ENCODE assay signal across 29 mouse cellular contexts in genomic region chr9:108599021-108599566, GRCm38 (mm10). TPM values are rescaled to one million over a fixed set of nuclear protein-coding genes. Genes with fewer than 3 reads are reported as not detected.
DNase-seq lines count a peak whose midpoint lies in the region; ATAC-seq and TF ChIP-seq lines count a peak whose summit lies in the region.
"Had no signal": no experiment of that assay in that cellular context is flagged by ENCODE, and none has a peak within 500 bp of the region (broad histone marks: within the 10 kb centered on the region; RNA-seq: fewer than 3 reads in every experiment).

No protein-coding gene starts in this region.

- 79% methylated on average over 4 of the region's 4 CpGs for WGBS in hindbrain, postnatal 0 days
- 81% methylated on average over 4 of the region's 4 CpGs for WGBS in hindbrain, embryonic 10.5 days
- 83% methylated on average over 4 of the region's 4 CpGs for WGBS in midbrain, postnatal 0 days
- WGBS in midbrain, embryonic 15.5 days: 78% methylated on average over 4 of the region's 4 CpGs

- DNase-seq in embryo, embryonic 11 days: peak; percentile 94
- DNase-seq in embryo, embryonic 9.5 days (ENCODE audit: extremely low spot score): no peak
- peak; percentile 20 for DNase-seq in hindbrain, postnatal 0 days (ENCODE audit: low spot score)
- no peak for DNase-seq in hindbrain, embryonic 10.5 days (ENCODE audit: low spot score)
- peak; percentile 27 for DNase-seq in midbrain, postnatal 0 days (ENCODE audit: low spot score)
- DNase-seq in MEL (ENCODE audit: low read depth, low spot score): no peak
- DNase-seq in layer of hippocampus, adult 2 months (ENCODE audit: low spot score in 2 of 2): no peak
- DNase-seq: adrenal gland, adult 2 months; adrenal gland, postnatal 36 days; cerebellum, adult 18-20 months; cerebellum, postnatal 10 days; gastrocnemius, postnatal 10 days; heart, postnatal 10 days; kidney, adult 8-10 months; kidney, postnatal 4 days; lung, postnatal 4 days; right cerebral cortex, adult 18-20 months; spleen, adult 18-20 months; thymus, postnatal 36 days had no signal

- H3K4me1 ChIP-seq in hindbrain, postnatal 0 days (ENCODE audit: insufficient read depth, low read length): no peaks in the 10 kb centered on the region
- H3K4me1 ChIP-seq in hindbrain, embryonic 10.5 days (replicated peaks): peaks cover 23% of the 10 kb centered on the region
- H3K4me1 ChIP-seq in midbrain, postnatal 0 days (ENCODE audit: insufficient read depth, low read length): no peaks in the 10 kb centered on the region
- peaks cover 11% of the 10 kb centered on the region for H3K4me1 ChIP-seq in midbrain, embryonic 15.5 days
- 0 out of 4 replicates have a peak, but pooled peaks cover 0 to 2% of the 10 kb centered on the region in 2 experiments for H3K4me1 ChIP-seq in MEL (ENCODE audit: control insufficient read depth in 1 of 2, insufficient read depth in 2 of 2, low read length in 2 of 2)

- no peak overlapping the region for H3K4me2 ChIP-seq in hindbrain, postnatal 0 days (ENCODE audit: low read depth, low read length)
- H3K4me2 ChIP-seq in midbrain, postnatal 0 days (ENCODE audit: low read depth, low read length, poor library complexity, severe bottlenecking): no peak overlapping the region
- no peak overlapping the region for H3K4me2 ChIP-seq in midbrain, embryonic 15.5 days
- H3K4me2 ChIP-seq: embryonic facial prominence, embryonic 15.5 days; forebrain, embryonic 15.5 days; heart, embryonic 13.5 days; limb, embryonic 12.5 days; liver, embryonic 11.5 days had no signal

- no peaks in the 10 kb centered on the region for H3K27me3 ChIP-seq in hindbrain, postnatal 0 days (ENCODE audit: insufficient read depth, low read length)
- H3K27me3 ChIP-seq in hindbrain, embryonic 10.5 days (ENCODE audit: insufficient read depth, poor library complexity, severe bottlenecking): 0 out of 2 replicates have a peak, but pooled peaks cover 4% of the 10 kb centered on the region
- no peaks in the 10 kb centered on the region for H3K27me3 ChIP-seq in midbrain, postnatal 0 days (ENCODE audit: insufficient read depth, low read length)
- no peaks in the 10 kb centered on the region for H3K27me3 ChIP-seq in midbrain, embryonic 15.5 days (replicated peaks)
- no peaks in the 10 kb centered on the region for H3K27me3 ChIP-seq in MEL (ENCODE audit: control insufficient read depth in 1 of 2, insufficient read depth in 2 of 2, low read length in 2 of 2)
- H3K27me3 ChIP-seq: embryonic facial prominence, embryonic 15.5 days; forebrain, embryonic 15.5 days; heart, embryonic 13.5 days; limb, embryonic 12.5 days had no signal

- no peaks in the 10 kb centered on the region for H3K79me2 ChIP-seq in MEL (ENCODE audit: control insufficient read depth, insufficient read depth, low read length, poor library complexity)

- TF ChIP-seq EP300 in MEL (IDR thresholded peaks at IDR 0.05; ENCODE audit: low read depth in 1 of 2, low read length in 2 of 2): no peak

- ATAC-seq in hindbrain, postnatal 0 days: no peak
- ATAC-seq in midbrain, postnatal 0 days (ENCODE audit: low FRiP score): no peak
- ATAC-seq in midbrain, embryonic 15.5 days (replicated peaks): no peak
- ATAC-seq: activated CD4-positive, CD25-positive, alpha-beta regulatory T cell, adult 4 months; forebrain, embryonic 15.5 days; intestine, embryonic 16.5 days had no signal

- no peak for TF ChIP-seq CTCF in hindbrain, postnatal 0 days (IDR thresholded peaks at IDR 0.05; ENCODE audit: low read depth)
- TF ChIP-seq CTCF in midbrain, postnatal 0 days (IDR thresholded peaks at IDR 0.05): no peak
- TF ChIP-seq CTCF in MEL (IDR thresholded peaks at IDR 0.05 in 2 of 3, conservative IDR thresholded peaks at IDR 0.05 in 1 of 3; ENCODE audit: control insufficient read depth in 1 of 3, insufficient read depth in 1 of 3, low read depth in 2 of 3, low read length in 3 of 3, poor library complexity in 1 of 3, severe bottlenecking in 1 of 3): no peak
- no peak for TF ChIP-seq CTCF in layer of hippocampus, adult 2 months (conservative IDR thresholded peaks at IDR 0.05)

- TF ChIP-seq POLR2A in MEL (IDR thresholded peaks at IDR 0.05; ENCODE audit: control insufficient read depth in 1 of 2, insufficient read depth in 1 of 2, low read depth in 1 of 2, low read length in 2 of 2, poor library complexity in 1 of 2): no peak

- H3K27ac ChIP-seq in hindbrain, postnatal 0 days: no peak overlapping the region
- no peak overlapping the region for H3K27ac ChIP-seq in hindbrain, embryonic 10.5 days
- H3K27ac ChIP-seq in midbrain, postnatal 0 days (ENCODE audit: low read depth, low read length): no peak overlapping the region
- H3K27ac ChIP-seq in midbrain, embryonic 15.5 days: no peak overlapping the region
- no peak overlapping the region for H3K27ac ChIP-seq in MEL (ENCODE audit: control insufficient read depth, low read depth, low read length)
- no peak overlapping the region for H3K27ac ChIP-seq in layer of hippocampus, adult 2 months
- H3K27ac ChIP-seq: embryonic facial prominence, embryonic 15.5 days; forebrain, embryonic 15.5 days; kidney, postnatal 0 days; limb, embryonic 12.5 days had no signal

- no peak overlapping the region for H3K9ac ChIP-seq in hindbrain, postnatal 0 days (replicated peaks; ENCODE audit: low read length)
- no peak overlapping the region for H3K9ac ChIP-seq in midbrain, postnatal 0 days (replicated peaks; ENCODE audit: low read length, poor library complexity, severe bottlenecking)
- H3K9ac ChIP-seq in midbrain, embryonic 15.5 days: no peak overlapping the region
- H3K9ac ChIP-seq in MEL (ENCODE audit: control insufficient read depth, low read depth, low read length, poor library complexity, severe bottlenecking): no peak overlapping the region
- H3K9ac ChIP-seq: embryonic facial prominence, embryonic 15.5 days; forebrain, embryonic 15.5 days; heart, embryonic 13.5 days; limb, embryonic 12.5 days had no signal

- no peak for TF ChIP-seq RAD21 in MEL (IDR thresholded peaks at IDR 0.05; ENCODE audit: low read depth, low read length)

- no peaks in the 10 kb centered on the region for H3K9me3 ChIP-seq in hindbrain, postnatal 0 days (ENCODE audit: low read length)
- H3K9me3 ChIP-seq in hindbrain, embryonic 10.5 days: no peaks in the 10 kb centered on the region
- H3K9me3 ChIP-seq in midbrain, postnatal 0 days (ENCODE audit: low read length): no peaks in the 10 kb centered on the region
- H3K9me3 ChIP-seq in midbrain, embryonic 15.5 days: no peaks in the 10 kb centered on the region
- H3K9me3 ChIP-seq in MEL (replicated peaks; ENCODE audit: insufficient read depth, low read length): no peaks in the 10 kb centered on the region
- H3K9me3 ChIP-seq: embryonic facial prominence, embryonic 15.5 days; forebrain, embryonic 15.5 days; heart, embryonic 13.5 days; limb, embryonic 12.5 days; megakaryocyte, embryonic 14.5 days had no signal

- no peak overlapping the region for H3K4me3 ChIP-seq in hindbrain, postnatal 0 days (ENCODE audit: low read length)
- no peak overlapping the region for H3K4me3 ChIP-seq in hindbrain, embryonic 10.5 days
- no peak overlapping the region for H3K4me3 ChIP-seq in midbrain, postnatal 0 days (ENCODE audit: low read depth, low read length)
- no peak overlapping the region for H3K4me3 ChIP-seq in midbrain, embryonic 15.5 days
- no peak overlapping the region for H3K4me3 ChIP-seq in MEL (ENCODE audit: control insufficient read depth in 1 of 2, insufficient read depth in 1 of 2, low read depth in 2 of 2, low read length in 2 of 2)
- no peak overlapping the region for H3K4me3 ChIP-seq in layer of hippocampus, adult 2 months
- H3K4me3 ChIP-seq: embryonic facial prominence, embryonic 15.5 days; forebrain, embryonic 15.5 days; heart, embryonic 13.5 days; limb, embryonic 12.5 days; megakaryocyte, embryonic 14.5 days had no signal

- H3K36me3 ChIP-seq in hindbrain, postnatal 0 days (ENCODE audit: insufficient read depth, low read length): peaks cover 16% of the 10 kb centered on the region; the same call in 1 of the 2 replicates
- H3K36me3 ChIP-seq in hindbrain, embryonic 10.5 days: peaks cover 27% of the 10 kb centered on the region
- peaks cover 14% of the 10 kb centered on the region for H3K36me3 ChIP-seq in midbrain, postnatal 0 days (ENCODE audit: insufficient read depth, low read length)
- peaks cover 19% of the 10 kb centered on the region for H3K36me3 ChIP-seq in midbrain, embryonic 15.5 days (replicated peaks)
- H3K36me3 ChIP-seq in MEL (ENCODE audit: control insufficient read depth in 1 of 2, insufficient read depth in 2 of 2, low read length in 2 of 2): peaks cover 0 to 3% of the 10 kb centered on the region in 2 experiments; a peak in 2 of 4 replicates

RNA-seq across cellular contexts. Expression of gene P4htm, which starts 1.6 kb away (rescaled TPM):
- 50.8 and 62.6 TPM in 2 replicates for total RNA-seq in hindbrain, postnatal 0 days (2014; rRNA removed)
- 38.7 and 38.8 TPM in 2 replicates for polyA plus RNA-seq in hindbrain, postnatal 0 days (2015; fragmentation: Nextera tagmentation; extraction: Ambion mirVana)
- polyA plus RNA-seq in hindbrain, embryonic 10.5 days (2016; fragmentation: Nextera tagmentation; extraction: Ambion mirVana): 7.3 and 12.2 TPM in 2 replicates
- total RNA-seq in midbrain, postnatal 0 days (2014; rRNA removed): 51.7 and 65.8 TPM in 2 replicates
- polyA plus RNA-seq in midbrain, postnatal 0 days (2015; fragmentation: Nextera tagmentation; extraction: Ambion mirVana): 48.7 and 53.5 TPM in 2 replicates
- 32.7 and 38.5 TPM in 2 replicates for polyA plus RNA-seq in midbrain, embryonic 15.5 days (2015; fragmentation: Nextera tagmentation; extraction: Ambion mirVana)
- total RNA-seq in MEL (2012; rRNA removed): 0.08 and 0.10 TPM in 2 replicates
- polyA plus RNA-seq in MEL (2012; ENCODE audit: insufficient read depth in 1 of 2, insufficient read length in 2 of 2, low read depth in 1 of 2, low replicate concordance in 2 of 2, missing spikeins in 1 of 2): under 1 TPM in 1 of 2 experiments, not detected in 1; 0.22 TPM
- total RNA-seq in layer of hippocampus, adult 2 months (2021): 100 to 1,000 TPM; 101 to 104 TPM

RNA-seq across cellular contexts. Expression of gene Wdr6, which starts 20.6 kb away (rescaled TPM):
- total RNA-seq in hindbrain, postnatal 0 days (2014; rRNA removed): 581 and 603 TPM in 2 replicates
- polyA plus RNA-seq in hindbrain, postnatal 0 days (2015; fragmentation: Nextera tagmentation; extraction: Ambion mirVana): 265 and 282 TPM in 2 replicates
- 166 and 233 TPM in 2 replicates for polyA plus RNA-seq in hindbrain, embryonic 10.5 days (2016; fragmentation: Nextera tagmentation; extraction: Ambion mirVana)
- 610 and 628 TPM in 2 replicates for total RNA-seq in midbrain, postnatal 0 days (2014; rRNA removed)
- 378 and 391 TPM in 2 replicates for polyA plus RNA-seq in midbrain, postnatal 0 days (2015; fragmentation: Nextera tagmentation; extraction: Ambion mirVana)
- 404 and 429 TPM in 2 replicates for polyA plus RNA-seq in midbrain, embryonic 15.5 days (2015; fragmentation: Nextera tagmentation; extraction: Ambion mirVana)
- total RNA-seq in MEL (2012; rRNA removed): 43.2 and 43.5 TPM in 2 replicates
- 10 to 100 TPM in 1 of 2 experiments, not detected in 1; 44.9 TPM for polyA plus RNA-seq in MEL (2012; ENCODE audit: insufficient read depth in 1 of 2, insufficient read length in 2 of 2, low read depth in 1 of 2, low replicate concordance in 2 of 2, missing spikeins in 1 of 2)
- 100 to 1,000 TPM; 119 to 129 TPM for total RNA-seq in layer of hippocampus, adult 2 months (2021)

RNA-seq across cellular contexts. Expression of gene Dalrd3, which starts 29.4 kb away (rescaled TPM):
- 97.3 and 109 TPM in 2 replicates for total RNA-seq in hindbrain, postnatal 0 days (2014; rRNA removed)
- 251 and 255 TPM in 2 replicates for polyA plus RNA-seq in hindbrain, postnatal 0 days (2015; fragmentation: Nextera tagmentation; extraction: Ambion mirVana)
- polyA plus RNA-seq in hindbrain, embryonic 10.5 days (2016; fragmentation: Nextera tagmentation; extraction: Ambion mirVana): 169 and 222 TPM in 2 replicates
- 98.3 and 119 TPM in 2 replicates for total RNA-seq in midbrain, postnatal 0 days (2014; rRNA removed)
- 310 and 313 TPM in 2 replicates for polyA plus RNA-seq in midbrain, postnatal 0 days (2015; fragmentation: Nextera tagmentation; extraction: Ambion mirVana)
- 336 and 351 TPM in 2 replicates for polyA plus RNA-seq in midbrain, embryonic 15.5 days (2015; fragmentation: Nextera tagmentation; extraction: Ambion mirVana)
- total RNA-seq in MEL (2012; rRNA removed): 64.9 and 85.8 TPM in 2 replicates
- polyA plus RNA-seq in MEL (2012; ENCODE audit: insufficient read depth in 1 of 2, insufficient read length in 2 of 2, low read depth in 1 of 2, low replicate concordance in 2 of 2, missing spikeins in 1 of 2): 100 to 1,000 TPM in 1 of 2 experiments, not detected in 1; 126 TPM
- 100 to 1,000 TPM; 110 to 111 TPM for total RNA-seq in layer of hippocampus, adult 2 months (2021)

RNA-seq across cellular contexts. Expression of gene Ndufaf3, which starts 31.9 kb away (rescaled TPM):
- total RNA-seq in hindbrain, postnatal 0 days (2014; rRNA removed): 54.1 and 70.5 TPM in 2 replicates
- 84.5 and 88.9 TPM in 2 replicates for polyA plus RNA-seq in hindbrain, postnatal 0 days (2015; fragmentation: Nextera tagmentation; extraction: Ambion mirVana)
- polyA plus RNA-seq in hindbrain, embryonic 10.5 days (2016; fragmentation: Nextera tagmentation; extraction: Ambion mirVana): 57.0 and 69.3 TPM in 2 replicates
- 56.9 and 62.9 TPM in 2 replicates for total RNA-seq in midbrain, postnatal 0 days (2014; rRNA removed)
- 93.1 and 93.8 TPM in 2 replicates for polyA plus RNA-seq in midbrain, postnatal 0 days (2015; fragmentation: Nextera tagmentation; extraction: Ambion mirVana)
- polyA plus RNA-seq in midbrain, embryonic 15.5 days (2015; fragmentation: Nextera tagmentation; extraction: Ambion mirVana): 75.2 and 76.8 TPM in 2 replicates
- 38.0 and 42.7 TPM in 2 replicates for total RNA-seq in MEL (2012; rRNA removed)
- polyA plus RNA-seq in MEL (2012; ENCODE audit: insufficient read depth in 1 of 2, insufficient read length in 2 of 2, low read depth in 1 of 2, low replicate concordance in 2 of 2, missing spikeins in 1 of 2): 10 to 100 TPM in 1 of 2 experiments, not detected in 1; 66.8 TPM
- total RNA-seq in layer of hippocampus, adult 2 months (2021): 10 to 100 TPM; 60.8 to 73.3 TPM

RNA-seq across cellular contexts. Expression of gene Impdh2, which starts 39.0 kb away (rescaled TPM):
- 93.8 and 98.3 TPM in 2 replicates for total RNA-seq in hindbrain, postnatal 0 days (2014; rRNA removed)
- polyA plus RNA-seq in hindbrain, postnatal 0 days (2015; fragmentation: Nextera tagmentation; extraction: Ambion mirVana): 103 and 106 TPM in 2 replicates
- polyA plus RNA-seq in hindbrain, embryonic 10.5 days (2016; fragmentation: Nextera tagmentation; extraction: Ambion mirVana): 185 and 214 TPM in 2 replicates
- total RNA-seq in midbrain, postnatal 0 days (2014; rRNA removed): 81.3 and 81.7 TPM in 2 replicates
- 93.7 and 96.6 TPM in 2 replicates for polyA plus RNA-seq in midbrain, postnatal 0 days (2015; fragmentation: Nextera tagmentation; extraction: Ambion mirVana)
- polyA plus RNA-seq in midbrain, embryonic 15.5 days (2015; fragmentation: Nextera tagmentation; extraction: Ambion mirVana): 101 TPM in 2 replicates
- total RNA-seq in MEL (2012; rRNA removed): 488 and 550 TPM in 2 replicates
- polyA plus RNA-seq in MEL (2012; ENCODE audit: insufficient read depth in 1 of 2, insufficient read length in 2 of 2, low read depth in 1 of 2, low replicate concordance in 2 of 2, missing spikeins in 1 of 2): 100 to 1,000 TPM in 1 of 2 experiments, not detected in 1; 519 TPM
- 10 to 100 TPM; 61.3 to 63.7 TPM for total RNA-seq in layer of hippocampus, adult 2 months (2021)

Comparison
In these comparisons a context has a peak if more than half of its experiments do, and no peak if none do; other contexts are left out.
1. DNase-seq: peak in embryo, embryonic 11 days (single experiment), hindbrain, postnatal 0 days (single experiment) and midbrain, postnatal 0 days (single experiment); none in embryo, embryonic 9.5 days (single experiment), hindbrain, embryonic 10.5 days (single experiment), MEL (single experiment) and layer of hippocampus, adult 2 months (0 of 2).